Mouse (Mus musculus) olfactory bulb, adult 2 months (tissue): ENCODE measurements around the gene Defb23.

ENCODE experiments used
- CTCF ChIP-seq: fragments of 200-500 bp; IDR thresholded peaks from 2 replicates; pipeline ENCODE4 v1.5.1; 2012; ENCODE audit warnings: low read depth, mild to moderate bottlenecking, low read length, moderate library complexity; ENCODE audit not compliant: insufficient read depth
- POLR2A ChIP-seq: fragments of 200-500 bp; IDR thresholded peaks from 2 replicates; pipeline ENCODE4 v1.6.1; 2012; ENCODE audit warnings: mild to moderate bottlenecking, low read depth, low read length, moderate library complexity; ENCODE audit not compliant: insufficient read depth

GRCm38 (mm10) chr2:152459241-152459640 is 5.2 kb downstream of the Defb23 start:
- TF ChIP-seq CTCF: no peak
- no peak for TF ChIP-seq POLR2A
